Mouse (Mus musculus): ENCODE data around the gene Fyn. TPM values are rescaled to one million over a fixed set of nuclear protein-coding genes. Genes with fewer than 3 reads are reported as not detected.

The Fyn gene
- polyA plus RNA-seq, 1 experiment from 2014 or later = 24.3 TPM

DNA sequence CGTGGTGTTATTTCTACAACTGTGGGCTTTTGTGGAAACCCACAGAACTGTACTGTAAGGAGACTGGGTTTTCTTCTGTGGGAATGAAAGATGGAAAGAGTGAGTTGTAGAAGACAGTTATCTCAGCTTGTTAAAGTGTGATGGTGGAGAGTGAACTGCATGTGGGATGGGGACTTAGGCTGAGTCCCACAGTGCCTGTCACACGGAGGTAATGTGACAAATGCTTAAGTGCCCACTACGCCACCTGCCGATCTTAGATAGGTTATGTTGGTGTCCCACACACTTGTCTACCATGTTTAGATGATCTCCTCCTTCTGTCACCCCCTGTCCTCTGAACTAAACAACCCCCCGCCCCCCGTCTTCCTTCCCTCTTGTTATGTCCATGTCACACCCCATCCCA lies 88.1 kb downstream of the Fyn start:
- no peak for DNase-seq (ENCODE audit: low spot score)
- Histone ChIP-seq H3K27me3 (ENCODE audit: low read depth, poor library complexity, severe bottlenecking) (no peaks in the 10 kb centered on the region), H3K4me1 (peaks cover 50% of the 10 kb centered on the region), H3K4me3 (no peak overlapping the region), H3K36me3 (no peaks in the 10 kb centered on the region), H3K27ac (replicated peaks) (no peak overlapping the region; the same call in 1 of the 2 replicates), H3K9me3 (replicated peaks) (no peaks in the 10 kb centered on the region)
- WGBS = 89% methylated on average over 6 of the region's 6 CpGs

DNA sequence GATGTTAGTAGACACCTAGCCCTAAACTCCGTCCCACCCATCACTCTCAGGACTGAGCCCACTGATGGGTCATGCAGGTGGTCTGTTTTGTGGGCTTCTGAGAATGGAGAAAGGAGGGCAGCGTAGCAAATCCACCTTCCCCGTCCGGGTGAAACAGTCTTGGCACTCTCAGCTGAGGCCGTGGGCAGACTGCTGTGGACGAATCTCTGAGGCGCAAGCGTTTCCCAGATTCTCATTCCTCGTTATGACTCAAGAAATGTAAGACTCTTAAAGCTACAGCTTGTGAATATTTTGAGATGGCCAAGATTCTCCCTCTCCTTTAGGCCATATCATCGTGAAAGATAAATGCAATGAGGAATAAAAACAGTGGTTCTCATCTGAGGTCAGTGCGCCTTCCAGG lies 88.6 kb downstream of the Fyn start:
- Histone ChIP-seq H3K9me3 (replicated peaks) (no peaks in the 10 kb centered on the region), H3K4me1 (peaks cover 52% of the 10 kb centered on the region), H3K27me3 (ENCODE audit: low read depth, poor library complexity, severe bottlenecking) (no peaks in the 10 kb centered on the region), H3K27ac (replicated peaks) (no peak overlapping the region; the same call in 1 of the 2 replicates), H3K36me3 (no peaks in the 10 kb centered on the region), H3K4me3 (no peak overlapping the region)
- WGBS = 96% methylated on average over 11 of the region's 11 CpGs
- no peak for DNase-seq (ENCODE audit: low spot score)

DNA sequence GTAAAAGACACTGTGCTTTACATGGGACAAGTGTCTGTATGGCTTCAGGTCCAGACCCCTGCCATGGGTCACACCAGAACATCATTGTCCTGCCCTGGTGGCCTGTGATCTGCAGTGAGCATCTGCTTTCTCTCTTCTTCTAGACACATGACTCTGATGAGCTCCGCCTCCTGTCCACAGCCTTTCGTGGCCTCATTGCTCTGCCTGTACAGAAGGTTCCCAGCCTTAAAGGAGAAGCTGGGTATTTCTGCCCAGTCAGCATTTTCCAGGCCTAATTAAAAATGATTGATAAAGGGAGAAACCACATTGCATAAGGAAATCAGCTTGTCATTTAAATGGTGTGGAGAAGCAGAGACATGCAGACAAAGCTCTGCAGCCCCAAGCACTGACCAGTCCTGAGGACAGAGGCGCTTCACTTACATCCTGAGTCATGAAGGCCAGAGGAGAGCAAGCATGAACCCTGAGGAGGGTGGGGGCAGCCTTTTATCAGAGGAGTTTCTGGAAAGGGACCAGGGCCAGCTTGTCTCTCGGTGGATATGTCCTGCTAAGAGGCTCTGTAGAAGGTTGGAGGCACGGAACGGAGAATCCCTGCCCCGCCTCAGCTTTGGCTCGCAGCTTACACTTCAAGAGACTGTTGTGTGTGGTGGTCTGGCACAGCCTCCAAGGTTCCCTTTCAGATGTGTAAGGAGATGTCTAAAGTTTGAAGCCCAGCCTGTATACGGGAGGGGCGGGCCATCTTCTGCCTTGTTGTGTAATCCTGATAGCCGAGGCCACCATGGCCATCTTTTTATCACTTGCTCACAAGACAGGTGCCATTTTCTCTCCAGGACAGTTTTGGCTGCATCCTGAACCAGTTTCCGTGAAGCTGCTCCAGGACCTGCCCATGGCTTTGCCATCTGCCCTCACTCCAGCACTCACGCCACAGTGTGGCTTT lies 90.4 kb downstream of the Fyn start:
- DNase-seq (ENCODE audit: low spot score) = no peak
- Histone ChIP-seq H3K9me3 (replicated peaks) (no peaks in the 10 kb centered on the region), H3K4me3 (no peak overlapping the region), H3K27me3 (ENCODE audit: low read depth, poor library complexity, severe bottlenecking) (no peaks in the 10 kb centered on the region), H3K36me3 (no peaks in the 10 kb centered on the region), H3K4me1 (peaks cover 61% of the 10 kb centered on the region), H3K27ac (replicated peaks) (peak overlapping the region; percentile 63)
- 73% methylated on average over 13 of the region's 13 CpGs for WGBS

DNA sequence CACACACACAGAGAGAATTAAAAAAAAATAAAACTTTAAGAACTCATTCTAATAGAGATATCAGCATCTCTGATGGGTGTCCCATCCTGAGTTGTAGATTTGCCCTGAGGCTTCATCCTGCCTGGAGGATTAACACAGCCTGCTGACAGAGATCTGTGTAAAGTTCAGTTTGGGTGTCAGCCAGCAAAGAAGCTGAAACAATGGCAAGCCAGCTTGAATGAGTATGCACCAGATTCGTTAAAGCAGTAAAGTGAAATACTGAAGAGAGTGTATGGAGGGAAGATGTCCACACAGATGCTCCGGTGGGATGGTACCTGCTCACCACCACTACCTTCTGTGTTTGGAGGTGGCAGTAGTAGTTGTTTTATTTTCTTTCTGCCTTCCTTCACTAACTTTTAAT lies 92.0 kb downstream of the Fyn start:
- H3K27me3 ChIP-seq (ENCODE audit: low read depth, poor library complexity, severe bottlenecking) = no peaks in the 10 kb centered on the region
- H3K4me3 ChIP-seq = no peak overlapping the region
- H3K36me3 ChIP-seq = no peaks in the 10 kb centered on the region
- no peak for DNase-seq (ENCODE audit: low spot score)
- no peaks in the 10 kb centered on the region for H3K9me3 ChIP-seq (replicated peaks)
- H3K4me1 ChIP-seq = peaks cover 57% of the 10 kb centered on the region
- no peak overlapping the region for H3K27ac ChIP-seq (replicated peaks)
- WGBS = 69% methylated on average over 2 of the region's 2 CpGs

DNA sequence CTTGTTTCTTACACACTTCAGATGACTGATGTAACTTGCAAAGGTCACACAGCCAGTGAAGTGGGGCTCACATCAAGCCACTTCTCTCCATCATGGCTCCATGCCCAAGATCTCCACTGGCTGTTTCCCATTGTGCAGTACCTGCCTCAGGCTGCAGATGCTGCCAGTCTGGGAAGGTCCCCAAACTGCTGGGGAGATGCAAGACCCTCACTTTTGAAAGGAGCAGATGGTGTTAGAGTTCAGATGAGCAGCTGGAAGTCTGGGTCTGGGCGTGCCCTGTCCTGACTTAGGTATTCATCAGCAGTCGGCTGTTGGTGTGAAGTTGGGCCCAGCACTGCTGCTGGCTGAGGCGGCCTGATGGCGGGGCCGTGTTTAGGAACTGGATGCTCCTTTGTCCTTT lies 93.3 kb downstream of the Fyn start:
- H3K4me3 ChIP-seq = no peak overlapping the region
- whole genome bisulfite sequencing = 65% methylated on average over 5 of the region's 5 CpGs
- no peaks in the 10 kb centered on the region for H3K36me3 ChIP-seq
- H3K9me3 ChIP-seq (replicated peaks) = no peaks in the 10 kb centered on the region
- peak overlapping the region; percentile 50; the same call in 1 of the 2 replicates for H3K27ac ChIP-seq (replicated peaks)
- no peak for DNase-seq (ENCODE audit: low spot score)
- peaks cover 57% of the 10 kb centered on the region for H3K4me1 ChIP-seq
- H3K27me3 ChIP-seq (ENCODE audit: low read depth, poor library complexity, severe bottlenecking) = no peaks in the 10 kb centered on the region

DNA sequence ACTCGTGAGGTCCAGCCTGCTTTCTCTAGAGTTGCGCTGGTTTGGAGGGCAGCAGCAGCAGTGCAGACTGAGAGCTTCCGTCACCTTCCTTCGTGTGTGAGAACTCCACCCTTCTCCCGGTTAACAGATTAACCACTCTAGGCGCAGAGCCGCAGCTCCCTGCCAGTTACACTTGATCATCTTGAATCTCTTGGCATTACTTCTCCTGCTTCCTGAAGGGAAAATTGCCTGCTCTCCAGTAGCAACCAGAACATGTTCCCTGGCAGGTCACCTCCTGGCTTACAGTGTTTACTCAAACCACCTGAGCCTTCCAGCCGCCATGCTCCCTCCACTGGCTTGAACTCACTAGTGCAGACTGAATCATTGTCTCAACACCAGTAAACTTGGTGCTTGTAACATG lies 94.1 kb downstream of the Fyn start:
- 82% methylated on average over 8 of the region's 8 CpGs for WGBS
- Histone ChIP-seq H3K36me3 (no peaks in the 10 kb centered on the region), H3K4me3 (no peak overlapping the region), H3K27me3 (ENCODE audit: low read depth, poor library complexity, severe bottlenecking) (no peaks in the 10 kb centered on the region), H3K4me1 (peaks cover 49% of the 10 kb centered on the region), H3K9me3 (replicated peaks) (no peaks in the 10 kb centered on the region), H3K27ac (replicated peaks) (peak overlapping the region; percentile 50)
- DNase-seq (ENCODE audit: low spot score) = no peak

DNA sequence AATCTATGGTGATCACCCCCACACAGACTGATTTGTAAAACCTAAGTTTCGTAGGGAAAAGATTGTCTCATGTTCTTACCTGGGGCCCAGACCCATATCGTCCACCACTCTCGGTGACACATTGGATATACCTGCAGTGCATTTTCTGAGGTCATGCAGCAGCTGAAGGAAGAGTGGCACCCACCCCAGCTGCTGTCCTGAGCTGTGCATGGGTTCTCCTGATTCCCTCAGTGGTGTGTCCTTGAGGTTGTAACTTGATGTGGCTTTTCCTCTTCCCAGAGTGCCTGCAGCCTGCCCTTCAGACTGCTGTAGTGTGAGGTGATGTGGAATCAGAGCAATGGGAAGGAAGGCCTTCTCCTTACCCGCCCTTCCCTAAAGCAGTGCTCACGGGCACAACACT lies 95.7 kb downstream of the Fyn start:
- H3K9me3 ChIP-seq (replicated peaks) = no peaks in the 10 kb centered on the region
- H3K4me3 ChIP-seq = no peak overlapping the region
- no peaks in the 10 kb centered on the region for H3K27me3 ChIP-seq (ENCODE audit: low read depth, poor library complexity, severe bottlenecking)
- WGBS = 86% methylated on average over 5 of the region's 5 CpGs
- DNase-seq (ENCODE audit: low spot score) = no peak
- H3K4me1 ChIP-seq = peaks cover 35% of the 10 kb centered on the region
- H3K27ac ChIP-seq (replicated peaks) = no peak overlapping the region
- H3K36me3 ChIP-seq = no peaks in the 10 kb centered on the region

DNA sequence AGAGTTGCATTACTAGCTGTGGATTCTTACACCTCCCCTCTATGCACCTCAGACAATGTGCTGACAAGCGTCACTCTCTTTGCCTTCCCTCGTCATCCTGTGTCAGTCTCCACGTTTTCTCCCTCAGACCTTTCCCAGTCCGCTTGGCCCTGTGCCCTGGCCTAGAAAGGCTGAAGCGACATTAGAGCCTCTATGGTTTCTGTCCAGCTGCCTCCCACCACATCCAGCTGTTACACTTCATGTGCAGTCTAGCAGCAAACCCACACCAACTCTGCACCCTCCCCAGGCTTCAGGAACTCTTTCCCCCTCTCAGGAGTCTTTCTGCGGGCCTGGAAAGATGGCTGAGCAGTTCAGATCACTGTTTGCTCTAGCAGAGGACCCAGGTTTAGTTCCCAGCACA lies 98.7 kb downstream of the Fyn start:
- no peak overlapping the region for H3K4me3 ChIP-seq
- no peak for DNase-seq (ENCODE audit: low spot score)
- 92% methylated on average over 6 of the region's 6 CpGs for WGBS
- no peak overlapping the region for H3K27ac ChIP-seq (replicated peaks)
- no peaks in the 10 kb centered on the region for H3K36me3 ChIP-seq
- no peaks in the 10 kb centered on the region for H3K27me3 ChIP-seq (ENCODE audit: low read depth, poor library complexity, severe bottlenecking)
- H3K9me3 ChIP-seq (replicated peaks) = no peaks in the 10 kb centered on the region
- peaks cover 19% of the 10 kb centered on the region for H3K4me1 ChIP-seq

DNA sequence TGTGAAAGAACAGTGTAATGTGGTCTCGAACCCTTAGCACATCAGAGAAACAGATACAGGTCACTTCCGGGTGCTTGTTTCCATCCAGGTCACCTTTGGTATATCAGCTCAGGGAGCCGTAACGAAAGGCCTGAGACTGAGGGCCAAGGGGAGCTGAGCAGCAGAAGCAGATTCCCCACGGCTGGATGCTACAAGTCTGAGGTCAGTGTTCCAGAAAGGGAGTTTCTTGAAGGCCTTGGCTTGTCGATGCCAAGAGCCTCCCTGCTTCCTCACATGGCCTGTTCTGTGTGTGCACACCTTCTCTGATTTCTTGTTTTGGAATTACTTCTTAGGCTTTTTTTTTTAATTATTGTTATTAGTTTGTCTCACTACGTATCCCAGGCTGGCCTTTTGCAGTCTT lies 99.2 kb downstream of the Fyn start:
- 87% methylated on average over 7 of the region's 7 CpGs for WGBS
- DNase-seq (ENCODE audit: low spot score) = no peak
- Histone ChIP-seq H3K4me1 (peaks cover 14% of the 10 kb centered on the region), H3K27me3 (ENCODE audit: low read depth, poor library complexity, severe bottlenecking) (no peaks in the 10 kb centered on the region), H3K36me3 (no peaks in the 10 kb centered on the region), H3K4me3 (no peak overlapping the region), H3K27ac (replicated peaks) (no peak overlapping the region), H3K9me3 (replicated peaks) (no peaks in the 10 kb centered on the region)

DNA sequence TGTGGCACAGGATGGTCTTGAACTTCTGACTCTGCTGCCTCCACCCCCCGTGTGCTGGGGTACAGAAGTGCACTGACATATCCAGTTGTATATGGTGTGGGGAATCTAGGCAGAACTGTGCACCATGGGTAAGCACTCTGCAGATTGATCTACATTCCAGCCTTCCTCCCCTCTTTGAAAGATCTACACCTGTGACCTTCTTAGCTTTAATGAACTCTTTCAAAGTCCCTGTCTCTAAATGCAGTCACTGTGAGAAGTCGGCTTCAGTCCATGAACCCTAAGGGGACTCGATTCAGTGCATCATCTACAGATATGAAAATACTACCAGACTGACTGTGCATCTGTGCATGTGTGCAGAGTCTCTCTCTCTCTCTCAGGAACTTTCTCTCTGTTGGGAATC lies 99.9 kb downstream of the Fyn start:
- Histone ChIP-seq H3K27ac (replicated peaks) (0 out of 2 replicates have a peak overlapping the region, but pooled peaks have one; percentile 33), H3K36me3 (no peaks in the 10 kb centered on the region), H3K27me3 (ENCODE audit: low read depth, poor library complexity, severe bottlenecking) (no peaks in the 10 kb centered on the region), H3K4me1 (peaks cover 9% of the 10 kb centered on the region), H3K4me3 (no peak overlapping the region), H3K9me3 (replicated peaks) (no peaks in the 10 kb centered on the region)
- DNase-seq (ENCODE audit: low spot score) = no peak
- WGBS = 96% methylated on average over 3 of the region's 3 CpGs

DNA sequence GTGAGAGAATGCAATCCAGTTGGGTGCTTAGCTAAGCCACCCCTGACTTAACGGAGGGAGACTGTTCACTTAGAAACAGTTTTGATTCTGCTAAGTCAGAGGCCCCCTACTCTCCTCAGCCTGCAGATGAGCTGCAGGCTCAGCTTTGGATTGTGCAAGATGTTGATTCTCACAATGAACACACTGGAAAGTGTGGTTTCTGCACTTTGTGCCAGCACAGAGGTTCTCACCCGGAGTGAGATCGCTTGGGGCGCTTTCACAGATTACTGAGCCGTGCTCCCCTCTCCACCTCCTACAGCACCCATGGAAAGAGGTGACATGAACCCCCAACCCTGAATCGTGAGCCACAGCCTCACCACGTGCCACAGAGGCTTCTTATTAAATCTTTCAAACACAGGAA lies 100.7 kb downstream of the Fyn start:
- Histone ChIP-seq H3K9me3 (replicated peaks) (no peaks in the 10 kb centered on the region), H3K4me3 (no peak overlapping the region), H3K4me1 (peaks cover 9% of the 10 kb centered on the region), H3K36me3 (no peaks in the 10 kb centered on the region), H3K27ac (replicated peaks) (no peak overlapping the region), H3K27me3 (ENCODE audit: low read depth, poor library complexity, severe bottlenecking) (no peaks in the 10 kb centered on the region)
- no peak for DNase-seq (ENCODE audit: low spot score)
- WGBS = 90% methylated on average over 7 of the region's 7 CpGs

DNA sequence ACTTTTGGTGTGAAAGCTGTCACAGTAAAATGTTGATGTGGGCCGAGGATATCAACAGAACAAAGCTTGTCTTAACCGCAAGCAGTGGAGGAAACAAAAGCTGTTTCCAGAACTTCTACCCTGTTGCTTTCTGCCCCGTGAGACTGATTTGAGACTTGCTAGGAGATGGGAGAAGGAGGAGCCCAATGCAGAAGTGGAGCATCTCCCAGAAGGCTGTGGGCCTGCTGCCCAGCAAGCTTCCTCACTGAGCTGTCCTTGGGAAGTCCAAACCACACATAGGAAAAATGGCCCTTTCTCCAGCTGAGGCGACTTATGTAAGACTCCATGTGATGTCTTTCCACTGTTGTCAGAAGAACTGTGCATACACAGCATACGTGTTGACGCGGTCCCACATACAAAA lies 101.7 kb downstream of the Fyn start:
- no peak for DNase-seq (ENCODE audit: low spot score)
- no peaks in the 10 kb centered on the region for H3K27me3 ChIP-seq (ENCODE audit: low read depth, poor library complexity, severe bottlenecking)
- WGBS = 84% methylated on average over 7 of the region's 7 CpGs
- H3K36me3 ChIP-seq = no peaks in the 10 kb centered on the region
- no peak overlapping the region for H3K4me3 ChIP-seq
- H3K4me1 ChIP-seq = peaks cover 9% of the 10 kb centered on the region
- H3K27ac ChIP-seq (replicated peaks) = no peak overlapping the region
- no peaks in the 10 kb centered on the region for H3K9me3 ChIP-seq (replicated peaks)

DNA sequence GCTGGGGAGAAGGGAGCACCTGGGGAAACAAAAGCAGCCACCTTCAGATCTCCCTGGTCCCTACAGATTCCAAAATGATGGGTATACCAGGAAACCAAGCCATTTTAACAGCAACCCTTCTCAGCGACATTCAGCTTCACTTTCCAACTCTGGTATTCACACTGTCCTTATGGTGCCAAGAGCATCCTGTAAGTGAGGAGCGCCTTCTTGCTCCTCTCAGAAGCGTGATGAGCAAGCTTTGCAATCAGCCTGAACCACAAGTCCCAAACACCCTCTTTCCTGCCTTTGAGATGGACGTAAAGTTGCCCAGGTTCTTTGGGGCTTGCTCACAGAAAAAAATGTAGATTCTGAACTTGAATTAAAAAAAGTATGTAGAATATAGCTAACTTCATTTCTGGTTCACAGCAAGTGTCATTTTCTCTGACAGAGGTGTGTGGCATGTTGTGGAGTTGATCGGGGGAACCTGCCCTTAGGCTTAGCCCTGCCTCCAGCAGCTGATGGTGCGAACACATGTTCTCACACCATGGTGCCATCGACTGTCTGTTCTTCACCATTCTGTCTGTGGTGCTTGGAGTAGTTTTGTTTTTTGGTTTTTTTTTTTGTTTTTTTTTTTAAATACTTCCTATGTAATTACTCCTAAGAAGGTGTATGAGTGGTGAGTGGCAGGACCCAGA lies 102.5 kb downstream of the Fyn start:
- Histone ChIP-seq H3K27me3 (ENCODE audit: low read depth, poor library complexity, severe bottlenecking) (no peaks in the 10 kb centered on the region), H3K36me3 (no peaks in the 10 kb centered on the region), H3K9me3 (replicated peaks) (no peaks in the 10 kb centered on the region), H3K4me3 (no peak overlapping the region), H3K27ac (replicated peaks) (no peak overlapping the region), H3K4me1 (peaks cover 9% of the 10 kb centered on the region)
- whole genome bisulfite sequencing = 87% methylated on average over 7 of the region's 7 CpGs
- no peak for DNase-seq (ENCODE audit: low spot score)
